Mouse (Mus musculus) heart, embryonic 10.5 days (tissue): Measurements from ENCODE around the gene Hopx. TPM values are rescaled to one million over a fixed set of nuclear protein-coding genes. Genes with fewer than 3 reads are reported as not detected.

Experiments
- DNase-seq: peaks from one replicate; pipeline ENCODE4 v3.0.0-alpha.2; 2017; ENCODE audit warnings: low spot score
- H3K27ac ChIP-seq: fragments of 300-500 bp; sonication (generic); 2 replicates; pipeline ENCODE4 v1.5.1; 2016; ENCODE audit warnings: mild to moderate bottlenecking
- H3K27me3 ChIP-seq: fragments of 300-500 bp; sonication (generic); 2 replicates; pipeline ENCODE4 v1.6.1; 2016; ENCODE audit warnings: mild to moderate bottlenecking; ENCODE audit not compliant: poor library complexity, insufficient read depth, severe bottlenecking
- H3K36me3 ChIP-seq: fragments of 300-500 bp; sonication (generic); 2 replicates; pipeline ENCODE4 v1.6.1; 2016; ENCODE audit warnings: mild to moderate bottlenecking, moderate library complexity
- H3K4me1 ChIP-seq: fragments of 300-500 bp; sonication (generic); 2 replicates; pipeline ENCODE4 v1.6.1; 2016; ENCODE audit warnings: mild to moderate bottlenecking
- H3K4me3 ChIP-seq: fragments of 300-500 bp; sonication (generic); 2 replicates; pipeline ENCODE4 v1.5.1; 2016; ENCODE audit warnings: mild to moderate bottlenecking, moderate library complexity
- H3K9me3 ChIP-seq: fragments of 300-500 bp; sonication (generic); 2 replicates; pipeline ENCODE4 v1.6.1; 2016; ENCODE audit warnings: mild to moderate bottlenecking, moderate library complexity
- WGBS: fragments of 180-500 bp; shearing (Covaris S2); methylation state at CpG from one replicate; pipeline ENCODE4 v1.1.7; 2016; 5-methylcytosine and 5-hydroxymethylcytosine counted together
- polyA plus RNA-seq: library from polyadenylated mRNA; unstranded; fragments of >200 nt; fragmentation: Nextera tagmentation; extraction: Ambion mirVana; gene quantifications from 2 replicates; pipeline ENCODE4 v1.2.1, GENCODE M21; 2016

Hopx gene
- polyA plus RNA-seq, 1 experiment from 2014 or later = 6.7 TPM

- Histone ChIP-seq H3K36me3 (peaks cover 20% of the 10 kb centered on the region; the same call in 1 of the 2 replicates), H3K27me3 (peaks cover 28% of the 10 kb centered on the region), H3K4me1 (peaks cover 47% of the 10 kb centered on the region), H3K27ac (peak overlapping the region; percentile 59), H3K9me3 (no peaks in the 10 kb centered on the region), H3K4me3 (no peak overlapping the region)
- WGBS = 57% methylated on average over 5 of the region's 5 CpGs
- no peak for DNase-seq
Observed at GRCm38 (mm10) chr5:77092531-77092930, 22.4 kb downstream of the Hopx start.

GRCm38 (mm10) chr5:77091923-77092322, 23.0 kb downstream of the Hopx start:
- Histone ChIP-seq H3K27me3 (peaks cover 24% of the 10 kb centered on the region), H3K36me3 (peaks cover 24% of the 10 kb centered on the region; the same call in 1 of the 2 replicates), H3K4me3 (no peak overlapping the region), H3K4me1 (peaks cover 41% of the 10 kb centered on the region), H3K27ac (no peak overlapping the region; the same call in 1 of the 2 replicates), H3K9me3 (no peaks in the 10 kb centered on the region)
- whole genome bisulfite sequencing = 54% methylated on average over 3 of the region's 3 CpGs
- DNase-seq = no peak

- no peak for DNase-seq
- Histone ChIP-seq H3K4me1 (peaks cover 31% of the 10 kb centered on the region), H3K9me3 (no peaks in the 10 kb centered on the region), H3K27ac (no peak overlapping the region), H3K4me3 (no peak overlapping the region), H3K36me3 (peaks cover 35% of the 10 kb centered on the region), H3K27me3 (peaks cover 13% of the 10 kb centered on the region)
- WGBS = 68% methylated on average over 5 of the region's 5 CpGs
Observed at GRCm38 (mm10) chr5:77090521-77091096, 24.3 kb downstream of the Hopx start.

- no peak for DNase-seq
- H3K27me3 ChIP-seq = peaks cover 10% of the 10 kb centered on the region; the same call in 1 of the 2 replicates
- WGBS = 80% methylated on average over 8 of the region's 8 CpGs
Observed at GRCm38 (mm10) chr5:77089901-77090300, 25.0 kb downstream of the Hopx start.

GRCm38 (mm10) chr5:77089294-77089693, 25.6 kb downstream of the Hopx start:
- DNase-seq = no peak
- H3K9me3 ChIP-seq = no peaks in the 10 kb centered on the region
- peaks cover 24% of the 10 kb centered on the region for H3K4me1 ChIP-seq
- H3K36me3 ChIP-seq = peaks cover 39% of the 10 kb centered on the region
- H3K27me3 ChIP-seq = peaks cover 10% of the 10 kb centered on the region; the same call in 1 of the 2 replicates
- H3K4me3 ChIP-seq = no peak overlapping the region
- peak overlapping the region; percentile 10; the same call in 1 of the 2 replicates for H3K27ac ChIP-seq
- WGBS = 51% methylated on average over 1 of the region's 1 CpGs

More at GRCm38 (mm10) chr5:77089901-77090300, 25.0 kb downstream of the Hopx start:
- Histone ChIP-seq H3K4me3 (no peak overlapping the region), H3K36me3 (peaks cover 39% of the 10 kb centered on the region), H3K9me3 (no peaks in the 10 kb centered on the region), H3K27ac (no peak overlapping the region), H3K4me1 (peaks cover 25% of the 10 kb centered on the region)

- 86% methylated on average over 3 of the region's 3 CpGs for WGBS
- no peak for DNase-seq
Observed at GRCm38 (mm10) chr5:77087122-77087521, 27.8 kb downstream of the Hopx start.

GRCm38 (mm10) chr5:77086541-77086940, 28.4 kb downstream of the Hopx start:
- H3K27me3 ChIP-seq = no peaks in the 10 kb centered on the region
- no peaks in the 10 kb centered on the region for H3K9me3 ChIP-seq
- peaks cover 10% of the 10 kb centered on the region for H3K4me1 ChIP-seq
- WGBS = 90% methylated on average over 7 of the region's 7 CpGs
- H3K4me3 ChIP-seq = no peak overlapping the region
- peaks cover 23% of the 10 kb centered on the region for H3K36me3 ChIP-seq
- DNase-seq = no peak
- no peak overlapping the region for H3K27ac ChIP-seq

More at GRCm38 (mm10) chr5:77087122-77087521, 27.8 kb downstream of the Hopx start:
- Histone ChIP-seq H3K27me3 (no peaks in the 10 kb centered on the region), H3K4me1 (peaks cover 15% of the 10 kb centered on the region), H3K9me3 (no peaks in the 10 kb centered on the region), H3K27ac (no peak overlapping the region), H3K36me3 (peaks cover 29% of the 10 kb centered on the region), H3K4me3 (no peak overlapping the region)

GRCm38 (mm10) chr5:77085753-77086450, 29.0 kb downstream of the Hopx start:
- H3K4me1 ChIP-seq = peaks cover 7% of the 10 kb centered on the region
- WGBS = 85% methylated on average over 10 of the region's 10 CpGs
- DNase-seq = no peak

GRCm38 (mm10) chr5:77084418-77084817, 30.5 kb downstream of the Hopx start:
- peaks cover 22% of the 10 kb centered on the region for H3K36me3 ChIP-seq
- WGBS = 88% methylated on average over 4 of the region's 4 CpGs
- DNase-seq = no peak
- H3K4me3 ChIP-seq = no peak overlapping the region
- H3K4me1 ChIP-seq = peaks cover 7% of the 10 kb centered on the region
- H3K27me3 ChIP-seq = no peaks in the 10 kb centered on the region
- H3K27ac ChIP-seq = no peak overlapping the region
- H3K9me3 ChIP-seq = no peaks in the 10 kb centered on the region

More at GRCm38 (mm10) chr5:77085753-77086450, 29.0 kb downstream of the Hopx start:
- Histone ChIP-seq H3K27ac (no peak overlapping the region), H3K4me3 (no peak overlapping the region), H3K36me3 (peaks cover 22% of the 10 kb centered on the region), H3K27me3 (no peaks in the 10 kb centered on the region), H3K9me3 (no peaks in the 10 kb centered on the region)

- Histone ChIP-seq H3K4me3 (no peak overlapping the region), H3K27ac (no peak overlapping the region), H3K9me3 (no peaks in the 10 kb centered on the region), H3K4me1 (no peaks in the 10 kb centered on the region), H3K36me3 (peaks cover 21% of the 10 kb centered on the region), H3K27me3 (no peaks in the 10 kb centered on the region)
- no peak for DNase-seq
- WGBS = 69% methylated on average over 7 of the region's 7 CpGs
Observed at GRCm38 (mm10) chr5:77082735-77083134, 32.2 kb downstream of the Hopx start.

- WGBS = 93% methylated on average over 4 of the region's 4 CpGs
- Histone ChIP-seq H3K9me3 (no peaks in the 10 kb centered on the region), H3K4me3 (no peak overlapping the region), H3K4me1 (no peaks in the 10 kb centered on the region), H3K27me3 (no peaks in the 10 kb centered on the region), H3K36me3 (peaks cover 6% of the 10 kb centered on the region; the same call in 1 of the 2 replicates), H3K27ac (no peak overlapping the region)
- DNase-seq = no peak
Observed at GRCm38 (mm10) chr5:77080761-77081160, 34.2 kb downstream of the Hopx start.

GRCm38 (mm10) chr5:77075951-77076350, 39.0 kb downstream of the Hopx start:
- Histone ChIP-seq H3K4me3 (no peak overlapping the region), H3K9me3 (no peaks in the 10 kb centered on the region), H3K4me1 (no peaks in the 10 kb centered on the region), H3K27me3 (no peaks in the 10 kb centered on the region), H3K36me3 (no peaks in the 10 kb centered on the region), H3K27ac (no peak overlapping the region)
- DNase-seq = no peak
- WGBS = 91% methylated on average over 4 of the region's 4 CpGs

GRCm38 (mm10) chr5:77074914-77075313, 40.0 kb downstream of the Hopx start:
- Histone ChIP-seq H3K4me1 (no peaks in the 10 kb centered on the region), H3K36me3 (no peaks in the 10 kb centered on the region), H3K27ac (no peak overlapping the region), H3K9me3 (no peaks in the 10 kb centered on the region), H3K4me3 (no peak overlapping the region), H3K27me3 (no peaks in the 10 kb centered on the region)
- DNase-seq = no peak
- 84% methylated on average over 2 of the region's 2 CpGs for WGBS
